Mouse (Mus musculus) intestine, embryonic 15.5 days (tissue): ENCODE results near the gene Olfr1508. TPM values are rescaled to one million over a fixed set of nuclear protein-coding genes. Genes with fewer than 3 reads are reported as not detected.
"Not testable (repeated sequence)": the region's sequence is repeated elsewhere in the genome, so short reads cannot be mapped to it uniquely, and the experiment has no call there.

Source experiments
- ATAC-seq: fragments of 200-750 bp; cut with Nextera tagmentation; 2 replicates; pipeline ENCODE4 v1.8.0; 2017; ENCODE audit warnings: moderate TSS enrichment, moderate library complexity
- H3K27ac ChIP-seq: fragments of 300-500 bp; sonication (generic); 2 replicates; pipeline ENCODE4 v1.5.1; 2015; ENCODE audit warnings: mild to moderate bottlenecking, inconsistent platforms
- H3K27me3 ChIP-seq: fragments of 300-500 bp; sonication (generic); replicated peaks from 2 replicates; pipeline ENCODE4 v1.6.1; 2015; ENCODE audit warnings: inconsistent platforms
- H3K36me3 ChIP-seq: fragments of 300-500 bp; sonication (generic); 2 replicates; pipeline ENCODE4 v1.6.1; 2015; ENCODE audit warnings: inconsistent platforms
- H3K4me1 ChIP-seq: fragments of 300-500 bp; sonication (generic); replicated peaks from 2 replicates; pipeline ENCODE4 v1.6.1; 2015; ENCODE audit warnings: inconsistent platforms
- H3K4me2 ChIP-seq: fragments of 300-500 bp; sonication (generic); replicated peaks from 2 replicates; pipeline ENCODE4 v1.6.1; 2015; ENCODE audit warnings: mild to moderate bottlenecking, inconsistent platforms
- H3K4me3 ChIP-seq: fragments of 300-500 bp; sonication (generic); replicated peaks from 2 replicates; pipeline ENCODE4 v1.5.1; 2015; ENCODE audit warnings: inconsistent platforms
- H3K9ac ChIP-seq: fragments of 300-500 bp; sonication (generic); 2 replicates; pipeline ENCODE4 v1.6.1; 2015; ENCODE audit warnings: inconsistent platforms
- H3K9me3 ChIP-seq: fragments of 300-500 bp; sonication (generic); 2 replicates; pipeline ENCODE4 v1.6.1; 2016; ENCODE audit warnings: inconsistent platforms
- WGBS: fragments of 180-500 bp; shearing (Covaris S2); methylation state at CpG from one replicate; pipeline ENCODE4 v1.1.7; 2015; 5-methylcytosine and 5-hydroxymethylcytosine counted together
- polyA plus RNA-seq: library from polyadenylated mRNA; unstranded; fragments of >200 nt; fragmentation: Nextera tagmentation; extraction: Ambion mirVana; gene quantifications from 2 replicates; pipeline ENCODE4 v1.2.1, GENCODE M21; 2015

Olfr1508 gene
- not detected in 2 replicates for polyA plus RNA-seq

DNA sequence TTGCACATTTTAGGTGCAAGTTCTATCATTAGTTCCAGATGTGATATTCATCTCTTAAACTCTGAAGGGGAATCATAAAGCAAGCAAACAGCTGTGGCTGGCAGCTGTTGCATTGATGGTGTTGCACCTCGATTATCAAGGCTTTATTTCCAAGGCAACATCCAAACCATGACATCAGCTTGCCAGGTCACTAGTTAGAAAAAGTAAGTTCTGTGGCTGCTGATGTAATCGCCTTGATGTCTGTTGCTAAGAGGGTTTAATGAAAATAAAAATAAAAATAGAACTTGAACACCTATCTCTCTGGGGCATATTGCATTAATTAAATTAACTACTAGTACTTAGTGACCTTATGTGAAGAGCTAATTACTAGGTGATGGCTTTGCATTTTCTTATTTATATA lies at the start of gene Olfr1508:
Gene Olfr1508, minus strand, starts transcription at position 101 of the 400 bp plus-strand sequence.
- no peaks in the 10 kb centered on the region for H3K27me3 ChIP-seq
- 58% methylated on average over 2 of the region's 2 CpGs for WGBS
- no peak for ATAC-seq
- H3K4me2 ChIP-seq: no peak within 1 kb of the TSS
- H3K4me1 ChIP-seq: no peaks in the 10 kb centered on the region
- H3K9ac ChIP-seq: no peak within 1 kb of the TSS
- H3K4me3 ChIP-seq: no peak within 1 kb of the TSS
- H3K9me3 ChIP-seq: no peaks in the 10 kb centered on the region
- no peak within 1 kb of the TSS for H3K27ac ChIP-seq
- no peaks in the 10 kb centered on the region for H3K36me3 ChIP-seq

GRCm38 (mm10) chr14:52495516-52495915 lies 28.2 kb upstream of the Olfr1508 start, which contains the start of gene Olfr1507:
Gene Olfr1507 (minus strand): TSS chr14:52495749.
- no peaks in the 10 kb centered on the region for H3K4me1 ChIP-seq
- no peak for ATAC-seq
- H3K4me3 ChIP-seq: no peak within 1 kb of the TSS
- no peak within 1 kb of the TSS for H3K27ac ChIP-seq
- H3K36me3 ChIP-seq: no peaks in the 10 kb centered on the region
- no peaks in the 10 kb centered on the region for H3K9me3 ChIP-seq
- H3K27me3 ChIP-seq: no peaks in the 10 kb centered on the region
- WGBS: 81% methylated on average over 4 of the region's 4 CpGs
- no peak within 1 kb of the TSS for H3K4me2 ChIP-seq
- H3K9ac ChIP-seq: no peak within 1 kb of the TSS

- H3K4me3 ChIP-seq: no peak overlapping the region
- H3K9me3 ChIP-seq: no peaks in the 10 kb centered on the region
- H3K4me1 ChIP-seq: no peaks in the 10 kb centered on the region
- 48% methylated on average over 1 of the region's 1 CpGs for WGBS
- H3K27ac ChIP-seq: no peak overlapping the region
- no peak for ATAC-seq
- no peaks in the 10 kb centered on the region for H3K36me3 ChIP-seq
- no peaks in the 10 kb centered on the region for H3K27me3 ChIP-seq
- H3K9ac ChIP-seq: no peak overlapping the region
- H3K4me2 ChIP-seq: no peak overlapping the region
Measured at GRCm38 (mm10) chr14:52465738-52466137, 1.6 kb downstream of the Olfr1508 start.

DNA sequence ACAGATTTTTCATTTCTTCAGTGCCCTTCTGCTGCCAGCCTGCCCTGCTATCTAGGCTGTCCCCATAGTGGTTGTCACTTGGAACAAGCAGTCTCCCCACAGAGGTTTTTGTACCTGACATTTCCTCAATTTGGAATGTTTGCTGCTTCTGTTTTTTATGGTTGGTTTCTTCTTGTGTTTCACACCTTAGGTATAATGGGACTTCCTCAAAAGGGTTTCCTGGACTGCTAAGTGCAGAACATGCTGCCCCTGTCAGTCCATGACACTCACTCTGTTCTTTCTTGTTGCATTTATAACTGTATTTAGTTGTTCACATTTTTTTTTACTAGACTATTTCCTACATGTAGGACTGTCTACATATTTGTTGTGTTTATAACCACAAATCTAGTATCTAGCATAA lies 5.4 kb downstream of the Olfr1508 start:
- Histone ChIP-seq H3K9me3 (no peaks in the 10 kb centered on the region), H3K4me1 (no peaks in the 10 kb centered on the region), H3K36me3 (no peaks in the 10 kb centered on the region), H3K4me2 (no peak overlapping the region), H3K4me3 (no peak overlapping the region), H3K27me3 (no peaks in the 10 kb centered on the region), H3K27ac (no peak overlapping the region), H3K9ac (no peak overlapping the region)
- no peak for ATAC-seq

DNA sequence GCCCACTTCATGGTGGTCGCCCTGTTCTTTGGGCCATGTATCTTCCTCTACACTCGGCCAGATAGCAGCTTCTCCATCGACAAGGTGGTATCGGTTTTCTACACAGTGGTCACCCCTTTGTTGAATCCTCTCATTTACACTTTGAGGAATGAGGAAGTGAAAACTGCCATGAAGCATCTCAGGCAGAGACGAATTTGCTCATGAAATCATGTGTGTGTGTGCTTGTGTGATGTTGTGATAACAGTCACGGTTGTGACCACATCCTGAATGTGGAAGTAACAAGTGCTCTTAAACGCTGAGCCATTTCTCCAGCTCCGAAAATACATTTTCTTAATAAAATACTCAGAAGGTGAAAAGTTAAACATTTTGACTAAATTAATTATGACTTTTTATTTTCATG lies 16.2 kb downstream of the Olfr1508 start:
- Histone ChIP-seq H3K27me3 (no peaks in the 10 kb centered on the region), H3K9ac (no peak overlapping the region), H3K4me3 (no peak overlapping the region), H3K36me3 (no peaks in the 10 kb centered on the region), H3K27ac (no peak overlapping the region), H3K9me3 (no peaks in the 10 kb centered on the region), H3K4me1 (no peaks in the 10 kb centered on the region), H3K4me2 (no peak overlapping the region)
- 85% methylated on average over 8 of the region's 8 CpGs for WGBS
- ATAC-seq: no peak

- no peaks in the 10 kb centered on the region for H3K4me1 ChIP-seq
- H3K36me3 ChIP-seq: no peaks in the 10 kb centered on the region
- H3K27me3 ChIP-seq: no peaks in the 10 kb centered on the region
- no peak within 1 kb of the TSS for H3K9ac ChIP-seq
- H3K4me3 ChIP-seq: no peak within 1 kb of the TSS
- H3K4me2 ChIP-seq: no peak within 1 kb of the TSS
- ATAC-seq: no peak
- H3K9me3 ChIP-seq: no peaks in the 10 kb centered on the region
- no peak within 1 kb of the TSS for H3K27ac ChIP-seq
Measured at GRCm38 (mm10) chr14:52442690-52443089, 24.6 kb downstream of the Olfr1508 start, which contains the start of gene Olfr1509. Gene Olfr1509 (plus strand): TSS chr14:52442990.

DNA sequence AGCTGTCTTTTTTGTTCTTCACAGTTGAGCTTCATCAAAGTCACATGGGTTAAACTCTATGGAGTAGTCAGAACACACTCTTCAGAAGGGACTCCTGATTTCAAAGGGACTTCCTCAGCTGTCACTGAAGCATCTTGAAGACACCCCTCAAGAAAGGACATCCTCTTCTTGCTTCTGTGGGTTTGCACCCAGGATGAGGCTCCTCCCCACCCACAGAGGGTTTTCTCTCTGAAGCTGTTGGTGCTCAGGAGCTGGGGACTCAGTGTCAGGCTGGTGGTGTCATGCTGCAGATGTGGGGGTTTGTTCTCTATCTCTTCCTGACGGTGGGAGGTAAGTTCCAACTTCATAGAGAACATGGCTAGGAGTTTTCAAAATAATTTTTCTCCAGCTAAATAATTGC lies 39.6 kb downstream of the Olfr1508 start:
- no peak overlapping the region for H3K9ac ChIP-seq
- no peak overlapping the region for H3K27ac ChIP-seq
- 85% methylated on average over 1 of the region's 1 CpGs for WGBS
- H3K27me3 ChIP-seq: no peaks in the 10 kb centered on the region
- no peak overlapping the region for H3K4me2 ChIP-seq
- H3K9me3 ChIP-seq: no peaks in the 10 kb centered on the region
- no peaks in the 10 kb centered on the region for H3K4me1 ChIP-seq
- no peak for ATAC-seq
- no peaks in the 10 kb centered on the region for H3K36me3 ChIP-seq
- no peak overlapping the region for H3K4me3 ChIP-seq

DNA sequence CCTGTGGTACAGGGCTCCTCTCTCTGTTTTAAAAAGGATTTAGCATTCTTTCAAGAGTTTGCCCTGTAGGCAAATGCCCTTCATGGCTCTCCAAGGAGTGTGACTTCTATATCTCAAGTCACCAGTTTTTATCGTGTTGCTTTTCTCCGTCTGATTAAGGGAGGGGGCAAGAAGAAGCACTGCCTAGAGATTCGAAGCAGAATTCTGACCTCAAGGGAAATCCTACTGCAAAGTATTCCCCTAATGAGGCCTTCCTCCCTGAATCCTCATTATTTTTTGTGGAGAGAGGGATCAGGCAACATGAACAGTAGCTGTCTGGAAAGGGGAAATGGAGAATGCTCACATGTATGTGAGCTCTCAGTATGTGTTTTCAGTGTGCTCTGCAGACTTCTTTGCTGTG lies 53.0 kb downstream of the Olfr1508 start, which contains the start of gene Olfr1510:
Gene Olfr1510, minus strand, starts transcription at position 101 of the 400 bp plus-strand sequence.
- no peak within 1 kb of the TSS for H3K4me2 ChIP-seq
- no peak for ATAC-seq
- WGBS: 83% methylated on average over 3 of the region's 3 CpGs
- H3K4me1 ChIP-seq: no peaks in the 10 kb centered on the region
- H3K27me3 ChIP-seq: no peaks in the 10 kb centered on the region
- no peak within 1 kb of the TSS for H3K9ac ChIP-seq
- H3K36me3 ChIP-seq: no peaks in the 10 kb centered on the region
- H3K27ac ChIP-seq: no peak within 1 kb of the TSS
- no peaks in the 10 kb centered on the region for H3K9me3 ChIP-seq
- H3K4me3 ChIP-seq: no peak within 1 kb of the TSS

DNA sequence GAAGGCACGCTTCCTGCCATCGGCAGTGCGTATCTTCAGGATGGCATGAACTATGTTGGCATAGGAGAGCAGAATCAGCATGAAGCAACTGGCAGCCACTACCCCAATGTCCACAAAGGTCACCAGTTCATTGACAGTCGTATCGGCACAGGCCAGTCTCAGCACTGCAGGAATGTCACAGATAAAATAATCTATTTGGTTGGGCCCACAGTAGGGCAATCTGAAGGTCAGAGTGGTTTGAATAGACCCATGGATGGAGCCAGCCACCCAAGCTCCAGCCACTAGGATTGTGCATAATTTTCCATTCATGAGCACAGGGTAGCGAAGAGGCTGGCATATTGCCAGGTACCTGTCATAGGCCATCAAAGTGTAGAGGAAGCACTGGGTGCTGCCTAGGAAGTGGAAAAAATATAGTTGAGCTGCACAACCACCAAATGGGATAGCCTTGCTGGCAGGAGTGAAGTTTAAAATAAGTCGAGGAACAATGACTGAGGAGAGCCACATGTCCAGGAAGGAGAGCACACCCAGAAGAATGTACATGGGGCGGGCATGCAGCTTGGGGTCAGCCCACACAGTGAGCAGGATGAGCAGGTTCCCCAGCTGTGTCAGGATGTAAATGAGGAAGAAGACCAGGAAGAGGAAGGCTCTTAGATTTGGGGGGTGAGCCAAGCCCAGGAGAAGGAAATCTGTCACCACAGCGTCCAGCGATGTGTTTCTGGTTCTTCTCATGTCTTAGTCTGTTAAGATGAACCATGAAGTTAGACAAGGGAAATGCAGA lies 57.0 kb downstream of the Olfr1508 start:
- not testable (repeated sequence) for H3K4me2 ChIP-seq, ATAC-seq, H3K27ac ChIP-seq, H3K4me3 ChIP-seq, H3K9ac ChIP-seq, H3K4me1 ChIP-seq, H3K9me3 ChIP-seq, H3K36me3 ChIP-seq, H3K27me3 ChIP-seq
- WGBS: 79% methylated on average over 8 of the region's 10 CpGs

Other genes with a start within 250 kb of the Olfr1508 start
- 23.9 and 27.1 TPM in 2 replicates for gene Chd8, start 209.7 kb downstream of the Olfr1508 start, polyA plus RNA-seq
- 36.0 and 36.1 TPM in 2 replicates for gene Tox4, start 188.3 kb downstream of the Olfr1508 start, polyA plus RNA-seq
- 13.7 and 16.0 TPM in 2 replicates for gene Rab2b, start 187.9 kb downstream of the Olfr1508 start, polyA plus RNA-seq
- gene Mettl3, start 162.4 kb downstream of the Olfr1508 start, polyA plus RNA-seq: 37.6 and 41.1 TPM in 2 replicates
- 9.2 and 10.2 TPM in 2 replicates for gene Sall2, start 138.7 kb downstream of the Olfr1508 start, polyA plus RNA-seq
- gene Olfr1513, start 111.1 kb downstream of the Olfr1508 start, polyA plus RNA-seq: not detected in 2 replicates
- gene Olfr1512, start 88.3 kb downstream of the Olfr1508 start, polyA plus RNA-seq: not detected in 2 replicates
- not detected in 2 replicates for gene Olfr1511, start 70.1 kb downstream of the Olfr1508 start, polyA plus RNA-seq
- not detected in 2 replicates for gene Olfr1510, start 53.1 kb downstream of the Olfr1508 start, polyA plus RNA-seq
- not detected in 2 replicates for gene Olfr1509, start 24.5 kb downstream of the Olfr1508 start, polyA plus RNA-seq
- not detected in 2 replicates for gene Olfr1507, start 28.3 kb upstream of the Olfr1508 start, polyA plus RNA-seq